Mouse (Mus musculus): Measurements from ENCODE around the gene Gpr83. TPM values are rescaled to one million over a fixed set of nuclear protein-coding genes. Genes with fewer than 3 reads are reported as not detected.

The Gpr83 gene
- polyA plus RNA-seq, 1 experiment = not detected

- H3K4me3 ChIP-seq = no peak overlapping the region
- TF ChIP-seq REST (IDR thresholded peaks at IDR 0.05; ENCODE audit: insufficient read depth, insufficient read length) (no peak), E2F4 (IDR thresholded peaks at IDR 0.05; ENCODE audit: insufficient read depth) (no peak), USF1 (IDR thresholded peaks at IDR 0.05; ENCODE audit: low read depth) (no peak), TCF12 (IDR thresholded peaks at IDR 0.05; ENCODE audit: insufficient read depth, poor library complexity, severe bottlenecking) (no peak), TCF3 (IDR thresholded peaks at IDR 0.05; ENCODE audit: insufficient read length, low read depth) (no peak), SRF (IDR thresholded peaks at IDR 0.05; ENCODE audit: control insufficient read depth, insufficient read length, low read depth) (no peak), CEBPB (IDR thresholded peaks at IDR 0.05; ENCODE audit: insufficient read depth, poor library complexity, severe bottlenecking) (no peak), POLR2A (IDR thresholded peaks at IDR 0.05; ENCODE audit: insufficient read length, low read depth) (no peak), POLR2AphosphoS2 (IDR thresholded peaks at IDR 0.05; ENCODE audit: insufficient read length, low read depth) (no peak), MAX (IDR thresholded peaks at IDR 0.05; ENCODE audit: low read depth) (no peak), MYOD1 (IDR thresholded peaks at IDR 0.05; ENCODE audit: control insufficient read depth in 1 of 3, insufficient read length in 2 of 3, low read depth in 2 of 3) (no peak)
Measured at GRCm38 (mm10) chr9:14841878-14842761, 17.9 kb upstream of the Gpr83 start.

GRCm38 (mm10) chr9:14843311-14843857 lies 16.6 kb upstream of the Gpr83 start:
- TF ChIP-seq CEBPB (IDR thresholded peaks at IDR 0.05; ENCODE audit: insufficient read depth, poor library complexity, severe bottlenecking) = no peak
- TF ChIP-seq MYOD1 (IDR thresholded peaks at IDR 0.05; ENCODE audit: control insufficient read depth in 1 of 3, insufficient read length in 2 of 3, low read depth in 2 of 3) = no peak
- no peak for TF ChIP-seq SRF (IDR thresholded peaks at IDR 0.05; ENCODE audit: control insufficient read depth, insufficient read length, low read depth)
- TF ChIP-seq POLR2A (IDR thresholded peaks at IDR 0.05; ENCODE audit: insufficient read length, low read depth) = no peak

More at GRCm38 (mm10) chr9:14841878-14842761, 17.9 kb upstream of the Gpr83 start:
- Histone ChIP-seq H3K4me2 (ENCODE audit: low read depth) (no peak overlapping the region), H3K79me2 (ENCODE audit: control insufficient read depth, insufficient read depth) (no peaks in the 10 kb centered on the region), H3ac (ENCODE audit: control insufficient read depth, insufficient read length) (no peak overlapping the region), H3K36me3 (ENCODE audit: control insufficient read depth, insufficient read depth) (no peaks in the 10 kb centered on the region), H3K27me3 (ENCODE audit: control insufficient read depth, insufficient read depth, insufficient read length) (no peaks in the 10 kb centered on the region)

GRCm38 (mm10) chr9:14843901-14844300 lies 16.1 kb upstream of the Gpr83 start:
- no peak overlapping the region for H3K4me2 ChIP-seq (ENCODE audit: low read depth)
- no peak overlapping the region for H3ac ChIP-seq (ENCODE audit: control insufficient read depth, insufficient read length)
- no peak overlapping the region for H3K4me3 ChIP-seq
- no peaks in the 10 kb centered on the region for H3K27me3 ChIP-seq (ENCODE audit: control insufficient read depth, insufficient read depth, insufficient read length)
- H3K79me2 ChIP-seq (ENCODE audit: control insufficient read depth, insufficient read depth) = no peaks in the 10 kb centered on the region
- TF ChIP-seq POLR2A (IDR thresholded peaks at IDR 0.05; ENCODE audit: insufficient read length, low read depth) (no peak), USF1 (IDR thresholded peaks at IDR 0.05; ENCODE audit: low read depth) (no peak), MYOD1 (IDR thresholded peaks at IDR 0.05; ENCODE audit: control insufficient read depth in 1 of 3, insufficient read length in 2 of 3, low read depth in 2 of 3) (no peak), CEBPB (IDR thresholded peaks at IDR 0.05; ENCODE audit: insufficient read depth, poor library complexity, severe bottlenecking) (no peak), MAX (IDR thresholded peaks at IDR 0.05; ENCODE audit: low read depth) (no peak), POLR2AphosphoS2 (IDR thresholded peaks at IDR 0.05; ENCODE audit: insufficient read length, low read depth) (no peak), TCF3 (IDR thresholded peaks at IDR 0.05; ENCODE audit: insufficient read length, low read depth) (no peak), TCF12 (IDR thresholded peaks at IDR 0.05; ENCODE audit: insufficient read depth, poor library complexity, severe bottlenecking) (no peak), E2F4 (IDR thresholded peaks at IDR 0.05; ENCODE audit: insufficient read depth) (no peak)
- H3K36me3 ChIP-seq (ENCODE audit: control insufficient read depth, insufficient read depth) = no peaks in the 10 kb centered on the region

More at GRCm38 (mm10) chr9:14843311-14843857, 16.6 kb upstream of the Gpr83 start:
- no peak overlapping the region for H3ac ChIP-seq (ENCODE audit: control insufficient read depth, insufficient read length)
- H3K4me2 ChIP-seq (ENCODE audit: low read depth) = no peak overlapping the region
- H3K4me3 ChIP-seq = no peak overlapping the region
- H3K27me3 ChIP-seq (ENCODE audit: control insufficient read depth, insufficient read depth, insufficient read length) = no peaks in the 10 kb centered on the region
- H3K79me2 ChIP-seq (ENCODE audit: control insufficient read depth, insufficient read depth) = no peaks in the 10 kb centered on the region
- H3K36me3 ChIP-seq (ENCODE audit: control insufficient read depth, insufficient read depth) = no peaks in the 10 kb centered on the region

DNA sequence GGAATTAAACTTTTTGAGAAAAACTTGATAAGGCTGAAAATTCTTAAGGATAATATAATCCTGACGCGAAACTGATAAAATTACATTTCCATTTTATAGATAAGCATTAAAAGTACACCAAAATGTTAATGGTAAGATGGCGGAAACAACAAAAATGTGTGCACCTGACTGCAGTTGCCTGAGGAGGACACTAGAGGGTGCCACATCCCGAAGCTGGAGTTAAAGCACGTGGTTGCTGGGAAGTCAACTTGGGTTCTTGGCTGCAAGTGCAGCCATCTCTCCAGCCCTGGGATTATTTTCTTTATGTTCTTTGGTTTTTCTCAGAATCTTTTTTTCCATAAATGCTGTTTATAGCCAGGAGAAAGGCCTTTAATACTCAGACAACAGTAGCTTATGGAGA lies 13.6 kb upstream of the Gpr83 start:
- Histone ChIP-seq H3K27me3 (ENCODE audit: control insufficient read depth, insufficient read depth, insufficient read length) (no peaks in the 10 kb centered on the region), H3K4me3 (no peak overlapping the region), H3K36me3 (ENCODE audit: control insufficient read depth, insufficient read depth) (no peaks in the 10 kb centered on the region), H3K4me2 (ENCODE audit: low read depth) (no peak overlapping the region), H3K79me2 (ENCODE audit: control insufficient read depth, insufficient read depth) (no peaks in the 10 kb centered on the region), H3ac (ENCODE audit: control insufficient read depth, insufficient read length) (no peak overlapping the region)
- no peak for TF ChIP-seq REST (IDR thresholded peaks at IDR 0.05; ENCODE audit: insufficient read depth, insufficient read length)
- TF ChIP-seq E2F4 (IDR thresholded peaks at IDR 0.05; ENCODE audit: insufficient read depth) = no peak
- no peak for TF ChIP-seq SRF (IDR thresholded peaks at IDR 0.05; ENCODE audit: control insufficient read depth, insufficient read length, low read depth)
- TF ChIP-seq TCF3 (IDR thresholded peaks at IDR 0.05; ENCODE audit: insufficient read length, low read depth) = no peak
- TF ChIP-seq TCF12 (IDR thresholded peaks at IDR 0.05; ENCODE audit: insufficient read depth, poor library complexity, severe bottlenecking) = no peak
- TF ChIP-seq USF1 (IDR thresholded peaks at IDR 0.05; ENCODE audit: low read depth) = no peak
- TF ChIP-seq POLR2A (IDR thresholded peaks at IDR 0.05; ENCODE audit: insufficient read length, low read depth) = no peak
- TF ChIP-seq POLR2AphosphoS2 (IDR thresholded peaks at IDR 0.05; ENCODE audit: insufficient read length, low read depth) = no peak
- no peak for TF ChIP-seq MYOG (IDR thresholded peaks at IDR 0.05; ENCODE audit: control insufficient read depth in 1 of 3, insufficient read depth in 1 of 3, insufficient read length in 2 of 3, low read depth in 2 of 3)
- no peak for TF ChIP-seq CEBPB (IDR thresholded peaks at IDR 0.05; ENCODE audit: insufficient read depth, poor library complexity, severe bottlenecking)
- no peak for TF ChIP-seq MAX (IDR thresholded peaks at IDR 0.05; ENCODE audit: low read depth)
- no peak for TF ChIP-seq MYOD1 (IDR thresholded peaks at IDR 0.05; ENCODE audit: control insufficient read depth in 1 of 3, insufficient read length in 2 of 3, low read depth in 2 of 3)
